Mouse (Mus musculus) adrenal gland, adult 18-20 months (tissue): ENCODE measurements at regions not wholly inside any gene's neighbourhood (a gene's known extent, or its start where the extent isn't known, plus 50 kb on each side); places are given as distances from the start of the nearest gene placed in this dataset.

Experiments
- DNase-seq, 2 experiments: peaks; one replicate each; pipeline ENCODE4 v3.0.0; 2021 to 2022; ENCODE audit warnings: low spot score in 2 of 2

GRCm38 (mm10) chr4:32176449-32177135 lies 62.0 kb upstream of the Bach2 start:
- no peak for DNase-seq

- no peak for DNase-seq
These were observed 60.5 kb upstream of the Bach2 start for GRCm38 (mm10) chr4:32177933-32178639.

- peak in 1 of 2 experiments; percentile 26 for DNase-seq
These were observed 58.8 kb upstream of the Bach2 start for GRCm38 (mm10) chr4:32179707-32180241.

GRCm38 (mm10) chr4:32183791-32184190 lies 54.8 kb upstream of the Bach2 start:
- no peak for DNase-seq

GRCm38 (mm10) chr4:32185986-32186385 lies 52.6 kb upstream of the Bach2 start:
- DNase-seq = no peak

- no peak for DNase-seq
These were observed 51.5 kb upstream of the Bach2 start for GRCm38 (mm10) chr4:32187154-32187553.

- DNase-seq = no peak
These were observed 50.5 kb upstream of the Bach2 start for GRCm38 (mm10) chr4:32188076-32188475.

- DNase-seq = no peak
These were observed 49.7 kb upstream of the Bach2 start for GRCm38 (mm10) chr4:32188752-32189415.
